Mouse (Mus musculus): ENCODE measurements around the gene Rbfox2. TPM values are rescaled to one million over a fixed set of nuclear protein-coding genes. Genes with fewer than 3 reads are reported as not detected.

Rbfox2 gene
- polyA plus RNA-seq, 2 experiments, result 7.2 to 9.9 TPM

DNA sequence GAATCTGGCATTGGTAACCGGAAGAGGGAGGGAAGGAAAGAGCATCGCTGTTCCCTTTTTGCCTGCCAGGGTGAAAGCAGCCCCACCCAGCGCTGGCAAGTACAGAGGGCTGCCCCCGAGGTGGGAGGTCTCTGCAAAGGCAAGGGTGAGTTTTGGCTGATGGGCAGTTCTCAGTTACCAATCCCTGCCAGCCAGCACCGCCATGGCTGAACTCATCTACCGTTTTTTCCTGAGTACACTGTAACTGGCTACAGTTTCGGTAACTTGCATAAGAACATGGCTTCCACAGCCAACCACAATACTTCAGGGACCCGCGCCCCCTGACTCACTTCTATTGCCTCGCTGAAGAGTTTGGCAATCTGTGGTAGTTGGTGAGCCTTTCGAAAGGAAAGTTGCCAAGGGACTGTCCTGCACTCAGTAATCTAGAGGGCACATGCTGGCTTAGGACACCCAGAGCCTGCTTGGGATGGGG lies 226.9 kb downstream of the Rbfox2 start:
- H3K27ac ChIP-seq, result no peak overlapping the region
- ATAC-seq (ENCODE audit: insufficient read depth), result no peak

DNA sequence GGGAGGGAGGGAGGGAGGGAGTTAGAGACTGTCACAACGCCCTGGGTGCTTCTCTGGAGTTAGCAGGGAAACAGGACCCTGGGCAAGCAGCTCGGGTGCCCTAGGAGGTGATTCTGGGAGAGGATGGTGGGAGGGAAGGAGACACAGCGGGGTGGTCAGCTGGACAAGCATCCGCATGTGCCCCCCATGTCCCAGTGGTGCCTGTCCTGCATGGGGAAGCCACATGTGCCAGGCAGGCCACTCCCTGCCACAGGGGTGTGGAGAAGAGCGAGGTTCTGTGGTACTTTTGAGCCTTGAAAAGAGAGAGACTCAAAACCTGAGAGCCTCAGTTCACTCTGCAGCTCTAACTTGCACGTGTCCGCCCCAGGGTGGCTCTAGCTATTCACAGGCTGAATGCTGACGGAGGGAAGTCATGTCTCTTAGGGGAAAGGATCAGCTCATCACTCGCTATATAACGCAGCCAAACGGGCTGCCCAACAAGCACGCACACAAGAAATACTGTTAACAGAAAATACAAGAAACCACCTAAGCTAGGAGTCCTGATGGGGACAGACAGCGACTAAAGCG lies 227.5 kb downstream of the Rbfox2 start:
- DNase-seq (ENCODE audit: low read depth in 3 of 3, low spot score in 3 of 3), result no peak
- Histone ChIP-seq H3K36me3 (replicated peaks; ENCODE audit: control insufficient read depth, insufficient read depth, low read depth) (no peaks in the 10 kb centered on the region), H3K9me3 (ENCODE audit: control insufficient read depth, low read length) (no peaks in the 10 kb centered on the region), H3K4me3 (ENCODE audit: insufficient read depth in 1 of 2, low read depth in 2 of 2, low read length in 2 of 2) (no peak overlapping the region), H3K4me2 (ENCODE audit: low read depth) (no peak overlapping the region), H3K4me1 (replicated peaks; ENCODE audit: control insufficient read depth in 2 of 2, insufficient read depth in 2 of 2, low read length in 1 of 2) (no peaks in the 10 kb centered on the region), H3K9ac (replicated peaks) (no peak overlapping the region), H3K27me3 (ENCODE audit: control insufficient read depth, insufficient read depth, low read length) (no peaks in the 10 kb centered on the region), H3K27ac (no peak overlapping the region)
- TF ChIP-seq CTCF (IDR thresholded peaks at IDR 0.05; ENCODE audit: low read depth) (no peak), EP300 (IDR thresholded peaks at IDR 0.05; ENCODE audit: low read depth) (no peak)
- WGBS (ENCODE audit: insufficient replicate concordance), result 69% methylated on average over 14 of the region's 14 CpGs
- ATAC-seq (ENCODE audit: insufficient read depth), result no peak

More for the DNA sequence above, 226.9 kb downstream of the Rbfox2 start:
- Histone ChIP-seq H3K9me3 (ENCODE audit: control insufficient read depth, low read length) (no peaks in the 10 kb centered on the region), H3K36me3 (replicated peaks; ENCODE audit: control insufficient read depth, insufficient read depth, low read depth) (no peaks in the 10 kb centered on the region), H3K4me2 (ENCODE audit: low read depth) (no peak overlapping the region), H3K4me1 (replicated peaks; ENCODE audit: control insufficient read depth in 2 of 2, insufficient read depth in 2 of 2, low read length in 1 of 2) (no peaks in the 10 kb centered on the region), H3K4me3 (ENCODE audit: insufficient read depth in 1 of 2, low read depth in 2 of 2, low read length in 2 of 2) (no peak overlapping the region), H3K27me3 (ENCODE audit: control insufficient read depth, insufficient read depth, low read length) (no peaks in the 10 kb centered on the region), H3K9ac (replicated peaks) (no peak overlapping the region)
- DNase-seq (ENCODE audit: low read depth in 3 of 3, low spot score in 3 of 3), result no peak
- 67% methylated on average over 11 of the region's 11 CpGs for WGBS (ENCODE audit: insufficient replicate concordance)
- TF ChIP-seq EP300 (IDR thresholded peaks at IDR 0.05; ENCODE audit: low read depth) (no peak), CTCF (IDR thresholded peaks at IDR 0.05; ENCODE audit: low read depth) (no peak)

DNA sequence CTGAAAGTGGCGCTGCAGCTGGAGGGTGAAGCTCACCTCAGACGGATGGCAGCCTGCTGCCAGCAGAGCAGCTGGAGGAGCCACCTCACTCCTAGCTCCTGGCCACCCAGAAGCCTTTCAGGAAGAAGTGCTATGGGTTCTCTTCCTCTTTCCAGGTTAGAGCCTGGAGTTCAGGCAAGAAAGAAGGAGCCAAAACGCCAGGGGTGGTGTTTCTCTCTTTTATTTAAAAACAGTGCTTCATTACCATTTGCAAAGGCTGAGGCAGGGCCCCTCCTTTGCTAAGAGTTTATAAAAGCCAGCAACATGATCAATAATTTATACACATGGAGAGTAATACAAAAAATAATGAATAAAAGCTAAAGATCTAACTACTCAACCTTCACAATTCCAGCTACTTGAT lies 228.0 kb downstream of the Rbfox2 start:
- Histone ChIP-seq H3K27ac (no peak overlapping the region), H3K4me2 (ENCODE audit: low read depth) (no peak overlapping the region)

DNA sequence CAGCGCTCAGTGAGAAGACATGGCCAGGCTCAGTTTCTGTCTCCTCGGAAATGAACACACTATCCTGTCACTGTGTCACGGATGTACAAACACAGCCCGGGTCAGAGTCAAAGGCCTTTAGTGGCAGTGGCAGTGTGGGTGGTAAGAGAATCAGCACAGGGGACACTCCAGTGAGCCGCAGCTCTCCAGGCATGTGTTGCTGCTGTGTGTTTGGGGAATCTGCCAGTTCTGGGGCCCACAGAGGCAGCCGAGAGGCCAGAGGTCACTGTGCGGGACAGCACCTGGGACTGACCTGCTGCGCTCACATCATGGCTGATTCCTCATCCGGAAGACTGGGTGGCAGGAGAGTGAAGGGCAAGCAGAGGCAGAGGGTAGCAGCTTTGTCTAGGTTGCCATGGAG lies 228.9 kb downstream of the Rbfox2 start:
- peak; percentile 26; the same call in 1 of the 2 replicates for ATAC-seq (ENCODE audit: insufficient read depth)
- Histone ChIP-seq H3K27me3 (ENCODE audit: control insufficient read depth, insufficient read depth, low read length) (no peaks in the 10 kb centered on the region), H3K36me3 (replicated peaks; ENCODE audit: control insufficient read depth, insufficient read depth, low read depth) (no peaks in the 10 kb centered on the region), H3K9ac (replicated peaks) (no peak overlapping the region), H3K4me1 (replicated peaks; ENCODE audit: control insufficient read depth in 2 of 2, insufficient read depth in 2 of 2, low read length in 1 of 2) (no peaks in the 10 kb centered on the region; a peak in 1 of 4 replicates), H3K27ac (no peak overlapping the region), H3K4me3 (ENCODE audit: insufficient read depth in 1 of 2, low read depth in 2 of 2, low read length in 2 of 2) (no peak overlapping the region), H3K4me2 (ENCODE audit: low read depth) (no peak overlapping the region), H3K9me3 (ENCODE audit: control insufficient read depth, low read length) (no peaks in the 10 kb centered on the region)
- DNase-seq (ENCODE audit: low read depth in 3 of 3, low spot score in 3 of 3), result peak in 1 of 3 experiments; percentile 1
- TF ChIP-seq EP300 (IDR thresholded peaks at IDR 0.05; ENCODE audit: low read depth) (no peak), CTCF (IDR thresholded peaks at IDR 0.05; ENCODE audit: low read depth) (no peak)
- 61% methylated on average over 9 of the region's 9 CpGs for WGBS (ENCODE audit: insufficient replicate concordance)

More for the DNA sequence above, 228.0 kb downstream of the Rbfox2 start:
- DNase-seq (ENCODE audit: low read depth in 3 of 3, low spot score in 3 of 3) (no peak), ATAC-seq (ENCODE audit: insufficient read depth) (no peak)
- no peaks in the 10 kb centered on the region for H3K9me3 ChIP-seq (ENCODE audit: control insufficient read depth, low read length)
- H3K9ac ChIP-seq (replicated peaks), result no peak overlapping the region
- no peaks in the 10 kb centered on the region for H3K27me3 ChIP-seq (ENCODE audit: control insufficient read depth, insufficient read depth, low read length)
- H3K4me3 ChIP-seq (ENCODE audit: insufficient read depth in 1 of 2, low read depth in 2 of 2, low read length in 2 of 2), result no peak overlapping the region
- WGBS (ENCODE audit: insufficient replicate concordance), result 50% methylated on average over 3 of the region's 3 CpGs
- no peaks in the 10 kb centered on the region for H3K36me3 ChIP-seq (replicated peaks; ENCODE audit: control insufficient read depth, insufficient read depth, low read depth)
- H3K4me1 ChIP-seq (replicated peaks; ENCODE audit: control insufficient read depth in 2 of 2, insufficient read depth in 2 of 2, low read length in 1 of 2), result no peaks in the 10 kb centered on the region
- TF ChIP-seq EP300 (IDR thresholded peaks at IDR 0.05; ENCODE audit: low read depth), result no peak
- no peak for TF ChIP-seq CTCF (IDR thresholded peaks at IDR 0.05; ENCODE audit: low read depth)

DNA sequence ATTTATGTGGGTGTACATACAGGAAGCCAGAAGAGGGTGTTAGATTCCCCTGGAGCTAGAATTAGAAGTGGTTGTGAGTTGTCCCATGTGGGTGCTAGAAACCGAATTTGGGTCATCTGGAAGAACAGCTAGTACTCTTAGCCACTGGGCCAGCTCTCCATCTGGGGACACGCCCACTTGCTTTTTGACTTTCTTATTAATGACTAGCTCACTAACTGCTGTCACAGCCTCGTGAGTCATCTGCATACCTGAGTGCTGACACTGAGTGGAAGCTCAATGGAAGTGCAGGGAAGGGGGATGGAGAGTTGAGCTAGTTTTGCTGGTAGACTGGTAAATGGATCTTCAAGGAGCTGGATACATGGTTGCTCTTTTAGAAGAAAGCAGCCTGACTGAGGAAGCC lies 230.3 kb downstream of the Rbfox2 start:
- TF ChIP-seq CTCF (IDR thresholded peaks at IDR 0.05; ENCODE audit: low read depth), result no peak
- TF ChIP-seq EP300 (IDR thresholded peaks at IDR 0.05; ENCODE audit: low read depth), result no peak
- peaks cover 2 to 3% of the 10 kb centered on the region in 2 experiments; a peak in 2 of 4 replicates for H3K4me1 ChIP-seq (replicated peaks; ENCODE audit: control insufficient read depth in 2 of 2, insufficient read depth in 2 of 2, low read length in 1 of 2)
- no peaks in the 10 kb centered on the region for H3K36me3 ChIP-seq (replicated peaks; ENCODE audit: control insufficient read depth, insufficient read depth, low read depth)
- H3K4me2 ChIP-seq (ENCODE audit: low read depth), result no peak overlapping the region
- no peak overlapping the region for H3K27ac ChIP-seq
- WGBS (ENCODE audit: insufficient replicate concordance), result 34% methylated on average over 3 of the region's 3 CpGs
- ATAC-seq (ENCODE audit: insufficient read depth), result no peak
- no peak for DNase-seq (ENCODE audit: low read depth in 3 of 3, low spot score in 3 of 3)
- H3K4me3 ChIP-seq (ENCODE audit: insufficient read depth in 1 of 2, low read depth in 2 of 2, low read length in 2 of 2), result no peak overlapping the region
- H3K27me3 ChIP-seq (ENCODE audit: control insufficient read depth, insufficient read depth, low read length), result no peaks in the 10 kb centered on the region
- H3K9ac ChIP-seq (replicated peaks), result no peak overlapping the region
- no peaks in the 10 kb centered on the region for H3K9me3 ChIP-seq (ENCODE audit: control insufficient read depth, low read length)

Measured in liver, embryonic 14.5 days (tissue).